Mouse (Mus musculus) CD4-positive helper T cell, adult 2 months (primary cell): ENCODE measurements around the gene Catsperd.

Experiments
- DNase-seq: peaks from one replicate; pipeline ENCODE4 v3.0.0-alpha.2; 2012; ENCODE audit warnings: low read depth, missing footprints, low spot score

Catsperd gene

DNA sequence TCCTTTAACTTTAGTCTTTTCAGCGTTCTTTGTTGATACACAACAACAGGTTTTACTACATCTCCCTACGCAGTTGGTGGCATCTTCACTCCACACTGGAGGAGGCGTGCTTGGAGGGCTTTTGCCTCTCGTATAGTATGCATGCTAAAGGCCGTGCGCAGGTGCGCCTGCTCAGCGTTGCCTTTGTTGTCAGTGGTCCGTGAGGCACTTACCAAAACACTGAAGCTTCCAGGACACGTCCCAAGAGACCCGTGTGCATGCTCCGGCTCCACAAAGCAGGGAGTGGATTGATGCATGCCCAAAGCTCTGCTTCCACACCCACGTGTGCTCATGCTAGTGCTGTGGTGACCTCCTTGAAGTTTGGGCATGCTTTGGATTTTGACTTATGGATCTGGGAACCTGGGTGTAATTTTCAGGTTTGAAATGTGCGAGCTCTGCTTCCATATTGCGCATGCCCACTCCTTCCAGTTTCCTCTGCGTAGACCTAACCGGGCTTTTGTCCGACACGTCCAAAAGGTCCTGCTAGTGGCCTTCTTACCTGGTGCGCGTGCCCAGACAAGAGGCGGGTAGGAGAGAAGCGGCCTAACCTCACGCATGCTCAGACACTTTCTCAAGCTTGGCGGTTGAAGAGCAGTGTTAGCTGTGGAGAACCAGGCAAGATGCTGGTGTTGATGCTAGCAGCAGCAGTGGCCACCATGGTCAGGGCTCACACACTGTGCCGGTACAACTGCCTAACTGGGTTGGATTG, at the start of gene Catsperd:
Gene Catsperd, plus strand, starts transcription at position 614 of the 748 bp plus-strand sequence.
- DNase-seq: peak; percentile 17

DNA sequence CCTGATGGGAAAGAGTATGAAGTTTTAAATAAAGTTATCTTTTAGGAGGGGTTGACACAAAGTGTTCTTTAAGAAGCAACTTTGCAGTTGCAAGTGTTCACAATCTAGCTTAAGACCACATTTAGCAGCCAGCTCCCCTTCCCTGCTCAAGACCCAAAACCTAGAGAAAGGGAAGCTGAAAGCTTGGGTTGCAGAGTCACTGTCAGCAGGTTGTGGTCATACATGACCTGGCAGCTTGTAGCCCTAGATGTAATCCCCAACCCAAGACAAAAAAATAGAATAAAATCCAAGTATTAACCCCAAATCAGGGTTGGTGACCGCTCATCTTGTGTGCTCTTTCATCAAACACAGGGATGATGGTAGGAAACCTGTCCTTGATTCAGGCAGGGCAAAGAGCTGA, 44.9 kb upstream of the Catsperd start:
- no peak for DNase-seq

DNA sequence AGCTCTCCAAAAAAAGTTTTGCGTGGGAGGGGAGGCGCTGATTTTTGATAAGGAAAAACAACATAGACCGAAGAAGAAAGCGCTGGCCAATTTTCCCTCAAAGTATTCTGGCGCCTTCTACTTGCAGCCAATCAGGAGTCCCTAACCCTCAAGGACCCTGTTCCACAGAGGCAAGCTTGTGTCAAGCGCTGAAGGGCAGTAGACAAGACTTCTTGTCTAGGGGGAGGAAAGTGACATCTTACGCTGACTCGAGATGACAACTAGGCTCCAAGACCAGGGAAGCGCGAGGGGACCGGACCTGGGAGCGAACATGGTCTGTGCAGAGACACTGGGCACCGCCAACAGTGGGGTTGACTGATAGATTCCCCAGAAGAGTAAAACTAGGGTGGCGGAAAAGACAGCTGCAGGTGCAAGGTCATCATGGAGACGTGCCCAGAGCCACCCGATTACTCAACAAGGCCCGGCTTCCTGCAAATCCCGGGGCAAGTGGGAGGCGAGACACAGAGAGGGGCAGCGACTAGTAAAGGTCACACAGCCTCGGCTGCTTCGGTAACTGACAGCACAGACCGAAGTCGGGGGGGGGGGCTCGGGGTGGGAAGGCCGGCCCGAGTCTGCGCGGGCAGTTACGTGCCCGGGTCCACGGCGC, 44.2 kb upstream of the Catsperd start:
- peak; percentile 41 for DNase-seq

DNA sequence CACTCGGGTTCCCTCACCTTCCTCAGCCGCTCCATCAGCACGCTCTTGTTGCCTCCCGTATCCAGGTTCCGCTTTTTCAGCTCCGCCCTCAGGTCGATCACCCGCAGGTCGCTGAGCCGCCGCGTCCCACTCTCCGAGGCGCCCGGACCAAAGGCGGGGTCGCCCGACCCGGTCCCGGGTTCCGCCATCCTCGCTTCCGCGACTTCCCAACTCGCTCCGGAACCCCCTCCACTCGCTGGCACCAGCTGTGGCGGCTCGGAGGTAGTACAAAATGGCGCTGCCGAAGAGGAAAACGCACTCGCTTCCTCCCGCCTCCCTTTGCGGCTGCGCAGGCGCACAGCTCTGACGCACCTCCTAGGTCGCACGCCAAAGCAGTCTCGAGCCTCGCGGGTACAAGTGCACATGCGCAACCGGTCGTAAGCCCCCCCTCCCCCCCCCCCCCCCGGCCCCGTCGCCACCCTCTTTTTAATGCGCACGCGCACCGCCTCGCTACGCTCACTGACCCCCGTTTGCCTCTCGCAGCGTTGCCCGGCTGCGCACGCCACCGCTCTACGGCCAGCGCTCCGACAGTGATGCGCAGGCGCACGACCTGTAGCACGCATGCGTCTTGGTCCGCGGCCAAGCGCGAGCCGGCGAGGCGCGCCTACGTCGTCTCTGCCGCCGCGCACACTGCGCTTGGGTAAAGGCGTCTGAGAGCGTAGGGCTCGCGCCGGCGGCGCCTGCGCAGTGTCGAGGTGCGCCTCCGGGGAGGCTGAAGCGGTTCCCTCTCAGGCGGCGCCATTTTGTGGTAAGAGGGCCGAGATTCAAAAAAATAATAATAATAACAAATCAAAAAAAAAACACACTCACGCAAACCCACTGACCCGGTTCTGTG, 43.4 kb upstream of the Catsperd start, which contains the start of the genes Safb2 and Safb:
Gene Safb2, minus strand, starts transcription at position 329 of the 874 bp plus-strand sequence.
Gene Safb, plus strand, starts transcription at position 569 of the 874 bp plus-strand sequence.
- DNase-seq: peak; percentile 100

DNA sequence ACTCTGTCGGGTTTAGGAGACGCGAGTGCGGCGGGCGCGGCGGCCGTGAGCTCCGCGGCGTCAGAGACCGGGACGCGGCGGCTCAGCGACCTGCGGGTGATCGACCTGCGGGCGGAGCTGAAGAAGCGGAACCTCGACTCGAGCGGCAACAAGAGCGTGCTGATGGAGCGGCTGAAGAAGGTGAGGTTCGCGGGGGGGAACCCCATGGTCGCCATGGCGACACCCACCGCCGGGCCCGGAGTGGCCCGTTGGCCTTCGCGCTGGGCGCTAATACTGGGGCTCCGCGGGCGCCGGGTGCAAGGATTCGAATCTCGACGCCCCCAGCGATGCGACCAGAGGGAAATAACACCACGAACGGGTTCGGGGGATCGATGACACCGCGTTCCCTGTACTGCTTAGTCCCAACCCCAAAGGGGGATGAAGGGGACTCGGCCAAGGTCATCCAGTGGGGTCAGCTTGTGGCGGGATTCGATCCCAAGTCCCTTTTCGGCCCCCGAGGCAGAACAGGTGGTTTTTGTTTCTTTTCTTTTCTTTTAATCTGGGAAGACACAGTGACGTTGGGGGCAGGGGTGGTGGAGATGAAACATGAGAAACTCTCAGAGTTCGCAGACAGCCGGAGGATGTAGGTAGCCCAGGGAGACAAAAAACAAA, 42.6 kb upstream of the Catsperd start:
- peak; percentile 65 for DNase-seq

DNA sequence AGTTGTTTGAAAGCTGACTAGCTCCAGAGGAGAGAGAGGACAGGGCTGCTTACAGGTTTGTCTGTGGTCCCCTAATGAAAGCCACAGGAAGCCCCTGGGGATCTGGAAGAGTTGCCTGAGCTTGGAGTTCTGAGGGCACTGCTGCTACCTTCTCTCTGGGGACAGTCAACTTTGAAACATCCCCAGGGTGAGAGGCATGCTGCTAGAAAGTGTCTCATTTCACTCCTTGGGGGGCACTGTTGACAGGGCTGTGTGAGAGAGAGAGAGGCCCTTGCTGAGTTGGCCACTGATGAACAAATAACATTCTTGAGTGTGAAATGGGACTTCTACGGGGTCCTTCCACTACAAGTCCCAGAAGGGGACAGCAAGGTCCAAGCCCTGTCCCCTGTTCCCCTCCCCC, 40.2 kb upstream of the Catsperd start:
- no peak for DNase-seq

DNA sequence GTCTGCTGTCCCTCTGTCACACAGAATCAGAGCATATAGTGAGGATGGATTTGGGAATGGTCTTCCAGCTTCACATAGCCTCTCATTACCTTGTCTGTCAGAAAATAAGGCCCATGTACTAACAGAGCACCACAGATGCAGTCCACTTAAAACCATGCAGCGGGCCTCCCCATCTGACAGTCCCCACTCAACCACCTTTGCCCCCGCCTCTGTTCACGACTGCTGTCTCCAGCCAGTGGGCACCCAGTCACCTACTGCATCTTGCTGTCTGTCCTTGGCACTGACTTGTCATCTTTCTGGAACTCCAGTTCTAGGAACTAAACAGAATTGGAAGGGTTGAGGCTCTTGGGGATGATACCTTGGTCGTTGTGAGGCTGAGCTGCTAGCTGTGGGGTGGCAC, 39.0 kb upstream of the Catsperd start:
- no peak for DNase-seq

DNA sequence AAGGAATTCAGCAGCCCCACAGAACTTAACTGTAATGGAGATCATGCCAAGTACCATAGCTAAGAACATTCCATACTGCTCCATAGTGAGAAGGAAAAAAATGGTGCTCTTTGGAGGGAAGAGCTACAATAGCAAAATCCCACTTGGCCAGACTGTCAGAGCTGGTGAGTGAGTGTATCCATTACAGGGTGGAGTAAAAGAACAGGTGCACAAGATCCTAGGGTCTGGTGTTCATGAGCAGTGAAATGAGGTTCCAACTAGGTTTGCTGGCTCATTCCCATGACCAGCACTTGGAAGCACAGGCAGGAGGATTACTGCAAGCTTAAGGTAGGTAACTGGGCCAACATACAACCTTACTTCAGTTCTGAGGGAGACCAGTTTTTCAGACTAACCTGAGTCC, 35.4 kb upstream of the Catsperd start:
- DNase-seq: no peak

DNA sequence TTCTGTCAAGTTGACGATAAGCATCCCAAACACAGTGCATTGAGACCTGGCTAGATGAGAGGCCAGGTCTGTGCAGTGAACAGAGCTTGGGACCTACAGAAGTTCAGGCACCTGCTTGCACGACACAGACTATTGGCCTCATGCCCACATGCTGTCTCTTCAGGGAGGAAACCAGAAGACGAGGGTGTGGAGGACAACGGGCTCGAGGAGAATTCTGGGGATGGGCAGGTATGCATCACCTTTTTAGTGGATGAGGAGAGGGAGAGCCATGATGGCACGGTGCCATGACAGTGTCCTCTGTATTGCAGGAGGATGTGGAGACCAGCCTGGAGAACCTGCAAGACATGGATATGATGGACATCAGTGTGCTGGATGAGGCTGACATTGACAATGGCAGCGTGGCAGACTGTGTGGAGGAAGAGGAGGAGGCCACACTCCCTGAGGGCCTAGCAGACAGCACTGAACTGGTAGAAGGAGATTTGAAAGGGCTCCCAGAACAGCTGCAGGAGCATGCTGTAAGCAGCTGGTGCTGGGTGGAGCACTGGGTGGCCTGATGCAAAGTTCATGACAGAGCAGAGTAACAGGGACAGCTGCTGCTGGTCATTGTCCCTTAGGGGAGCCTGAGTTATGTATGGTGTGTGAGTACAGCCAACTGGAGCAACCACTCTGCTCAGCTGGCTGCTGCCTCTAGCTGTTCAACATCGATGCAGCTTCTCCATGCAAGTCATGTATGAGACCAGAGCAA, 34.2 kb upstream of the Catsperd start:
- no peak for DNase-seq

DNA sequence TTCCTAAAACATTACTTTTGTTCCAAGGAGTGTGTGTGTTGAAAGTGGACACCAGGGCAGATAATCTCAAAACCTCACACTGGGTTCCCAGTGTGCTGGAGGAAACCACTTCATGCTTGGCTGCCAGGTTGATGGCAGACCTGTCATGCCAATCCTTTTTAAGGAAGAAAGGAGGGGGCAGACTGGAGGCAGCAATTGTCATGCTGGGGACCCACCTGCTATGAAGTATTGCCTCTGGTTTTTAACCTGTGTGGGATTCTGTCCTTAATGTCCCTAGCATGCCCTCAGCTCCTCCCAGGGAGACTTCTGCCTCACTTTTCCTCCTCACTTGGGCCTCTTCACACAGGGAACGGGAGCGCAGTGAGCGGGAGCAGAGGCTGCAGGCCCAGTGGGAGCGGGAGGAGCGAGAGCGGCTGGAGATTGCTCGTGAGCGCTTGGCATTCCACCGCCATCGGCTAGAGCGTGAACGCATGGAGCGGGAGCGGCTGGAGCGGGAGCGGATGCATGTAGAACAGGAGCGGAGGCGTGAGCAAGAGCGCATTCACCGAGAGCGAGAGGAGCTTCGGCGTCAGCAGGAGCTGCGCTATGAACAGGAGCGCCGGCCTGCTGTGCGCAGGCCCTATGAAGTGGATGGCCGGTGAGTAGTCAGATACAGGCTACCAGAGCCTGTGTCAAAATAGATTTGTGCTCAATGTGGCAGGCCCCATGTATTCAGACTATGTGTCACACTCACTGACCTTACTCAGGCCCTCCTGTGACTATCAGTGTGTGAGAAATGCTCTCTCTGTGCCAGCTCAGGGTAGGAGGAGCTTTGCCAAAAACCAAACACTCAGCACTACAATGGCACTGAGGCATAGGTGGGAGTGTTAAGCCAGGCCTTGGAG, 24.5 kb upstream of the Catsperd start:
- DNase-seq: no peak

DNA sequence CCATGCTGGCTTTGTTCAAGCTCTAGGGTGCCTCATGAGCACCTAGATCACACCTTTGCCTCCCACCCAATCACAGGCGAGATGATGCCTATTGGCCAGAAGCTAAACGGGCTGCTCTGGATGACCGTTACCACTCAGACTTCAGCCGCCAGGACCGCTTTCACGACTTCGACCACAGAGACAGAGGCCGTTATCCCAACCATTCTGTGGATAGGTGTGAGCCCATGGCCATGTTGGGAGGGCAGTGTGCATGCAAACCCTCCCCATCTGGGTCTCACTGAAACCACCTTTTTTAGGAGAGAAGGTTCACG, 23.9 kb upstream of the Catsperd start:
- DNase-seq: no peak

DNA sequence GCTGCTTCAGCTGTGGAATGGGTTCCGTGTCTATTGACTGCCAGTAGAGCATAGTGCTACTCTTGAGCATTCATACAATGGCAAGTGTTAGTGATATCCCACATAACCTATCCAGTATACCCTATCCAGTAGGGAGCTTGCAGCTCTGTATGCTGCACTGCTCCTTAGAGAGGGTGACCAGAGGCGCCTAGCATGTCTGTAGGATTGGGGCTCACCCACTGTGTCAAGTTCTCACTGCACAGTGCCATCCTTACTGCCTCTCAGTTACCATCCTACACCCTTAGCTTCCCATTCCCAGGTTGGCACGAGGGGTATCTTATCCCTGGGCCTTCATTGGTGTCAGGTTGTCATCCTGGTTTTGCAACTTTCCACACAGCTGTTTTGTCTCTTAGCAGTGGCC, 23.5 kb upstream of the Catsperd start:
- no peak for DNase-seq

DNA sequence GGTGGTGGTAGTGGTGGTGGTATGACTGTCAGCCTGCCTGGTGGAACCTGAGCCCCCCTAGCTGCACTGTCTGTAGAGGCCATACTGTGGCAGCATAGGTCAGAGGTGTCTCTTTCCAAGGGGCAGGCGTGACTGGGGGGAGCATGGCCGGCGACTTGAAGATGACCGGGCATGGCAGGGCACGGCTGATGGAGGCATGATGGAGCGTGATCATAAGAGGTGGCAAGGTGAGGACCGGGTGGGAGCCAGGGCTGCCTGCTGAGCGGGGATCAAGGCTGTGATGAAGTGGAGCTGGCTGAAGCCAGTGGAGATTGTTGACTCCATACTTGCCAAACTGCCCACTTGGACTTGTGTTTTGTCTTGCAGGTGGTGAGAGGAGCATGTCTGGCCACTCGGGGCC, 22.5 kb upstream of the Catsperd start:
- no peak for DNase-seq

DNA sequence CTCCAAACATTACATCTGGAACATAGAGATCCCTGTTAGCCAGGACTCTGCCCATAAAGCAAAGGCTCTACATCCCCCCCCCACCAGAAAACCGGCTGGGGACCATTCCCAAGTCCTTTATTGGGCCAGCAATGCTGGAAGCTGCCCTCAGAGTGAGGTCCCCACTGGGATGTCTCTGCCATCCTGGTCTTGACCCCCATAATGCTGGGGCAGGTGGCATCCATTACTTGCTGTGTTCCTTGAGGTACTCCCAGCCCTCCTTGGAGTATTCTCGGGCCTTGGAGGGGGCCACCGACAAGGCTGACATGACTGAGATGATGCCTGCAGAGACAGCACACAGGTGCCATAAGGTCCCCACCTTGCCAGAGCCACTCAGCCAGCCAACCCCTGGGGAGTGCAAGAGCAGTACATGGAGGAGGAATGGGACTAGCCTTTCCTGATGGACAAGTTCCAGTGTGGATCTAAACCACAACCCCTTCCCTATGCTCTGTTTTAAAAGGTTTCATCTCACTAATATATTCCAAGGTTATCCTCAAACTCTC, 20.4 kb upstream of the Catsperd start:
- DNase-seq: no peak

DNA sequence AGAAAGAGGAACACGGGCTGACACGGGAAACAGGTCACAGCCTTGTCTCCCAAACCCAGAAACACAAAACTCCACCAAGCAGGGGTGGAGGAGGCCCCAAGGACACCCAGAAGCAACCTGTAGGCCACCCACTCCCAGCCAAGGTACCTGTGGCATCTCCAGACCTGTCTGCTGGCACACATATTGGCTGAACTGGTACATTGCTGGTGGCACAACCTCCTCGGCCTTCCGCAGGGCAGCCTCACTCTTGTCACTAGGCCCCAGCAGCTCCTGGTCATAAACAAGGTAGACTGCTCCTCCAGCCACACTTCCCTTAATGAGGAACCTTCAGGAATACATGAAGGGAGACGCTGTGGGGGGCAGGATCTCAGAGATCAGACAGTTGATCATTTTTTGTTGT, 19.2 kb upstream of the Catsperd start:
- DNase-seq: no peak

DNA sequence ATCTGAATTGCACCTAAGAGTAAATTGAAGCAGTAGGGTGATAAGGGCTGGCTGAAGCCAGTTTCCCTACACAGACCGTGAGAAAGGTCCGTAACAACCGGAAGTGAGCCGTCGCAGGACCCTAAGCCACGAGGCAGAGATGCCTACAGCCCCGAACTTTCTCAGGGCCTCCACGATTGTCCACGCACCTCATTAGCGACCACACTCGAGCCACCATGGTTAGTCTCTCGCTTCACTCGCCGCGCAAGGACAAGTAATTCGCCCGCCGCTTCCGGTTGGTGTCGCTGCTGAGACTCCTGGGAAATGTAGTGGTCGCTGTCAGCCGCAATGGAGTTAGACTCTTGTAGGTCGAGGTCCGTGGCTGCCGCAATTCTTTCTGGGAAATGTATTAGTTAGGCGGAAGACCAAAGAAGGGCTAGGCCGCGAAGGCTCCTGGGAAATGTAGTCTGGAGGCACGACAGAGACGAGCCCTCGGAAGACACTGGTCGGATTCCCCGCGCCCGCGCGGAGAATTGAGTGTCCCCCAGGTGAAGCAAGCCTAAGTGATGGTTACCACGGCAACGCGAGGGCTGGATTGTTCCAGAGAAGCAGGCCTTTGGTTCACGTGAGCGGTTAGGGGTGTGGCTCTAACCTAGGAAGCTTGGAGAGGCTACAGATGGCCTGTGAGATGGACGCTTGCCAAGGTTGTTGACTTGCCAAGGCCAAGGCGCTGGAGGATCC, 18.3 kb upstream of the Catsperd start, which contains the start of gene 2410015M20Rik:
Gene 2410015M20Rik, minus strand, starts transcription at position 320 of the 720 bp plus-strand sequence.
- peak; percentile 96 for DNase-seq

DNA sequence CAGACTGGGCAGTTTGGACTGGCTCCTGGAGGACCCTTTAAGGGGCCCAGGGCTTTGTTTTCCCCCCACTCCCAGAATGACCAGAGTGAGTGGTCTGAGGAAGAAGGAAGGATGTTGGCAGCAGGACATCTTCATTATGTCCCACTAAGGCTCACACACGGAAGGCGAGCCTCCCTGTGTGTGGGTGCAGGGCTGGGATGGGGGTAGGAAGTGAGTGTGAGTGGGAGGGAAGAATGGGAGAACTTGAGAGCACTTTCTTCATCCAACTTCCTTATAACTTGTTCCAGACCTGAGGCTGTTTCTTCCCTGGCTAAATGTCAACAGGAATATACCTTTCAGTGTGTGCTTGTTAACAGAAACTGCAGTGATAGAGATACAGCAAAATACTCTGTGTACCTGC, 16.6 kb upstream of the Catsperd start:
- DNase-seq: no peak

DNA sequence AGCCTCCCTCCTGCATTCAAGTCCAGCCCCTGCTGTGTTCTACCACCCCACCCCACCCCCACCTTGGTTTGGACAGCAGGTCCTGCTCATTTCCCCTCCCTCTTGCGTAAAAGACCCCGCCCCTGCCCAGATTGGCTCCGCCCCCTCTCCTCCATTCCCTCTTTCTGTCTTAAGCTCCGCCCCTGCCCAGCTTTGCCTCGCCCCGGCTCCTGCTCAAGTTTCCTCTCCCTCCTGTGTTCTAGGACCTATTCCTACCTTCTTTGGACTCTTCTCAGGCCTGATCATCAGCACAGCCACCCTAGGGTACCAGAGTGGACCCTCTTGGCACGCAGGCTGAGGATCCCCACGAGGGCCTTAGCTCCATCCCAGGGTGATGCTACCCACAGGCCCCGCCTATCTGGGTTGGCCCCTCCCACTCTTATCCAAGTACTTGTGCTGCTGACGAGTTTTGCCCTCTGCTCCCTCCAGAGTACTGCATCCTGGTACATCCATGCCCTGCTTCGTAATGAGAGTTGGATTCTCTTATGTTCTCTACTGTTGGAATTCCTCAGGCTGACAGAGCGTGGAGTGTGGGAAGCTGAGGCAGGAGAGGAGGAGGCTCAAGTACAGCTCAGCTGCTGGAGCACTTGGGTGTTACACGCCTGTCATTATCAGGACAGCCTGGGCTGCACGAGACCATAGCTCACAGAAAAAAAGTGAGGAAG, 15.9 kb upstream of the Catsperd start:
- DNase-seq: peak; percentile 41
